Mouse (Mus musculus): ENCODE data around the gene C330007P06Rik.

- TF ChIP-seq CTCF (IDR thresholded peaks at IDR 0.05; ENCODE audit: control insufficient read depth, insufficient read depth, insufficient replicate concordance, low read depth, low read length), result no peak
- TF ChIP-seq POLR2A (IDR thresholded peaks at IDR 0.05; ENCODE audit: control insufficient read depth, low read depth, low read length), result no peak
These were observed 10.8 kb upstream of the C330007P06Rik start for GRCm38 (mm10) chrX:36884719-36885118.
